Mouse (Mus musculus) gastrocnemius, postnatal 14 days (tissue): ENCODE measurements at regions not wholly inside any gene's neighbourhood (a gene's known extent, or its start where the extent isn't known, plus 50 kb on each side); places are given as distances from the start of the nearest gene placed in this dataset.

Experiments
- DNase-seq: peaks from one replicate; pipeline ENCODE4 v3.0.0; 2021; ENCODE audit warnings: mixed read lengths
- intact Hi-C: fragments of 180-260 bp; cut with DNase I; formaldehyde crosslinking; loops from one replicate; pipeline ENCODE4 v1.15.1; 2025; ENCODE audit warnings: low total_unique reads
- microRNA-seq, 2 experiments: library from miRNA; unstranded; fragments of <30 nt; microRNA quantifications; one replicate each; pipeline ENCODE4 v1.2.0; 2021

DNA sequence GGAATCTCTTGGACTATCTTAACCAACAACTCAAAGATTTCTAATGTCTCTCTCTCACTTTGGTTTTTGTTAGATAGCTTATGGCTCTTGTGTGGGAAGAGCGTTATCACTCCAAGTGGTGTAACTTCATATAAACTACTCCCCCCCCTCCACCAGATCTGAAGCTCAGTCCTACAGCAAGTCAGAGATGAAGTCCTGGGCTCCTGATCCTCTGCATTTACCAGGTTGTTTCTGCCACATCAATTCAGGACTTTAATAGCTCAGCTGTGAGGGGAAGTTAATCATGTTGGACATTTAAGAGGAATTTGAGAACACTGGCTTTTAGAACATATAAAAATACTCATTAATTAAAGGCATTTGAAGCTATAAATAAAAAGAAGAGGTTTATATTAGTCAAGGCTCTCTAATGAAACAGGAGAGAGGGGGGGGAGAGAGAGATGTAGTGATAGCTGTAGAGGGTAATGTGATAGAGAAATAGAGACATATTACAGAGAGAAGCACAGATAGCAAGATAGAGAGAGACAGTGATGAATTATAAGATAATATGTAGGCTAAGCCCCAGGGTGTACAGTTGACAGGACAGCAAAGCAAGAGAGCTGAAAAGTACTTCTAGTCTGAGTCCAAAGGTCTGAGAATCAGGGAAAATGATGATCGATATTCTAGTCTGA is 166.7 kb downstream of the Calcrl start:
- intact Hi-C loops = no loop called here
- DNase-seq = no peak

DNA sequence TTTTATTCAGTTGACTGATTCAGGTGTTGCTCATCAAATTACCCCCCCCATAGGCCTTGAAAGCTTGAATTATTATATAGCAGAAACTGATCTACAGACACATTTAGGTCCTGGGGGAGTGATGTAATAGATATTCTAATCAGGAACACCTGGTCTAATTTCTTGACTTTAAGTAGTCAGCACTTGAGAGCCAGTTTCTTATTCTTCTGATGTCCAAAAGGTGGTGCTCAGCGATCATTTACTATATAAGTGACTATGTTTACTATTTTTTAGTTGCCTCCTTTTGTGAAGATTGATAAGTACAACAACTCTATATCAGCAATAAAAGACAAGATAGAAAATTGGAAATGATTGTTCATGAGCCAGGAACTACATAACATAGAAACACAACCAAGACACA is 166.0 kb downstream of the Calcrl start:
- intact Hi-C loops = no loop called here
- DNase-seq = no peak

DNA sequence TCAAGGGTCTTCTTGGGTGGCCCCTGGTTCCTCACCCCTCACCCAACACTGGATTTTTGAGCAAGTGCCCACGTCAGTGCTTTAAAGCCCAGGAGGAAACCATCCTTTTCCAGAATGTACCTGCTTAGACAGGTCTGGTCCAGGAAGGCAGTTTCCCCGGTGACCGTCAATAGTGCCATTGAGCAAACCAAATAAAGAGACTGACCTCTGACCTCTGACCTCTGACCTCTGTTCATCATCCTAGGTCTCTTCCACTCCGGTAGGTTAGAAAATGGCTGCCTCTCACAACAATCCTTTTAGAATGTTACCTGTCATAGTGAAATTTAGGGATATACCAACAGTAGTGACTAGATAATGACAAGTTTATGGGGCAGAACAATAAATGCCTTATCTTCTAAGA is 164.5 kb downstream of the Calcrl start:
- intact Hi-C loops = no loop called here
- DNase-seq = no peak

DNA sequence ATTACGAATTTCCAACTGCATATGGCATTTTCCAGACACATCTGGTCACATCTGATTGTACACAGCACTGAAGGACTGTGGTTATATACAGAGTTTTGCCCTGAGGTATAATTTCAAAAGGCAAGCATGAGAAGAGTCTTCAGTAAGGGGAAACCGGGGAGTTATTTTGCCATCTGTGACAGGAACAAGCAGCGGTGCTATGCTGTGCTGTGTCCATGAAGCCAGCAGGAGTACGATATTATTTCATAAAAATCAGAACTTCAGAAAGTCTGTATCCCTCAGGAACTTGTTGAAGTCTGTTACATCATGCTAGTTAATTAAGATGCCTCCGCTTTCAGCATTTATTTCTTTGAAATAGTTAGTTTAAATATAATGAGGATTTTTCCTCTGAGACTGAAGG is 163.7 kb downstream of the Calcrl start:
- no peak for DNase-seq
- intact Hi-C loops = no loop called here

DNA sequence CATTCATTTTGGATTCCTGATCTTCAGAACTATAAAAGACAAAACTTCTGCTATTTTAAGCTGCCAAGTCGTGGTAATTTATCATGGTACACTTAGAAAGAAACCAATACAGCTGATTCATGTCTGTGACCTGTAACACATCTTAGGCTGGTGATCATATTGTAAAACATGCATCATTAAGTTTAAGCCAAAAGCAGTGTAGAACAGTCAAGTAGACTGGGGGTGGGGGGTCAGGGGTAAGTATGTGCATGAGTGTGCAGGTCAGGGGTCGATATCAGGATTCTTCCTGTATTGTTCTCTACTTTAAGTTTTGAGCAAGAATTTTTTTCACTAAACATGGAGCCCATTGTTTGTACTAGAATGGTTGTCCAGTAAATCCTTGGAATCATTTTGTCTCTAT is 160.7 kb downstream of the Calcrl start:
- DNase-seq = no peak
- intact Hi-C loops = no loop called here

DNA sequence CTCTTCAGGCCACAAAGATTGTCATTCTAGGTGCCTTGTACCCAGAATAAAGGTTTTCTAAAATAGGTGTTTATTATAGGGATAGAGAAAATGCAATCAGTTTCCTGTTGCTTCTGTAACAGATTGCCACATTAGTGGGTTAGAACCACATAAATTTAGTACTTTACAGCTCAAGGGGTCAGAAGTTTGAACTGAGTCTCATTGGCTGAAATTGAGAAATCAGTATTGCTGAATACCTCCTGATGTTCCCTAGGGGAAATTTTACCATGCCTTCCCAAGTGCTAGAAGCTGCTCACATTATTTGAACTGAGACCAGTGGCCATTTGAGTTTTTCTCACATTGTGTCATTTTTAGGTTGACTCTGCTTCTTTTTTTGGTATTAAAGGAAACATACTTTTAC is 160.2 kb downstream of the Calcrl start:
- intact Hi-C loops = no loop called here
- no peak for DNase-seq

DNA sequence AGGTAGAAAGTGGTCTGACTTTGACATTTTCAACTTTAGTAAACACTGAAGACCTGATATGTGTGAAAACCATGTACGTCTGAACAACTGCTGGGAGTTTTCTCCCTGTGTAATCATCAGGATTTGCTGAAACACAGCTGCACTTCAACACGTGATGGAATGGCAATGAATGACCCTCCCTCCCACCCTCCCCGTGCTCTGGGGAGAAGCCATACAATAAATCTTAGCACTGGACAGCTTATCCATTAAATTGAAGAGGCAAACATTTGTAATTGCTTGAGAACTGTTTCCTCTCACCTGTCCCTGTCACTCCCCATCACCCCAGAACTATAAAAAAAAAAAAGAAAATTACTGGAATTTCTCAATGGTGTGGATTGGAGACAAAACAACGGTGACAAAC is 159.1 kb downstream of the Calcrl start:
- intact Hi-C loops = no loop called here
- DNase-seq = no peak

DNA sequence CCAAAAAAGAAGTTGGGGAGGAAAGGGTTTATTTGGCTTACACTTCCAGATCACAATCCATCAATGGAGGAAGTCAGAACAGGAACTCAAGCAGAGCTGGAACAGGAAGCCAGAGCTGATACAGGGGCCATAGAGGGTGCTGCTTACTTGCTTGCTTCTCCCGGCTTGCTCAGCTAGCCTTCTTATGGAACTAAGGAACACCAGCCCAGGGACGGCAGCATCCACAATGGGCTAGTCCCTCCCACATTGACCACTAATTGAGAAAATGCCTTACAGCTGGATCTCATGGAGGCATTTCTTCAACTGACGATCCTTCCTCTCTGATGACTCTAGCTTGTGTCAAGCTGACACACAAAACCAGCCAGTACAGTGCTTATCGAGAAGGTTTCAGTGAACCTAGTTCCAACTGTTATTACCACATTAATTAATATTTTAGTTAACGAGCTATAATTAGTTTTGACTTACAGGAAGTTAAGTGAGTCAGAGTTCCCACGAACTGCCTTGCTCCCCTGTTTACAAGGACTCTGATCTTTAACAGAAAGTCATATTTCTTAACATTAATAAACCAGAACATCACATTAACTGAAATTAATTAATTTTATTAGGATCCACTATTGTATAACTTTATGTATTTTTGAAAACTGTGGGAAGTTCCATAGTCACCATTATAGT is 158.2 kb downstream of the Calcrl start:
- no peak for DNase-seq
- intact Hi-C loops = no loop called here

DNA sequence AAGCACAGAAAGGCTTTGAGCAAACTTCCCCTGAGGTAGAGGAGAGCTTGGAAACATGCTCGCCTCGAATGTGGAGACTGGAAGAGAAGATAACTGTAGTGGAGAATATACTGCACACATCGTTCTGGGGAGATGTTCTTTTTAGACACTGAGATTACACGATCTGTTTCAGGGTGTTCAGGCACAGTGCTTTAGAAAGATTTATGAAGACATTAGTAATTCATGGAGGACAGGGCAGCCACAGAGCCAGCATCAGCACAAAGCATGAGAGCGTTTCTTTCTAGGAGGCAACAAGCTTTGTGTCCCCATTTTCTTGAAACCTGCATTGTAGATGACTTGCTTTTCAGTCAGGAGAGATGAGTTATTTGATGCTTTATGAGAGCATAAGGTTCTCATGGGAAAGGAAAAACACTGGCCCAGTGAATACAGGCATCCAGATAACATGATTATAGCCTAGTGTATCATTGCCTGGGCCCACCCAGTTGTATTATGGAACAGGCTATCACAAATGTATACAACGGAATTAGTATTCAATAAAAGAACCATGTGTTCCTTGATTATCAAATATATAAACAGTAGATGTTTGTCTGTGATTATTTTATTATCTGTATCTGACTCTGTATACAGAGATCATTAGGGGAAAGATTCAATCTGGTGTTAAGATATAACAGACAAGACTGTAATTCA is 151.0 kb downstream of the Calcrl start:
- intact Hi-C loops = no loop called here
- no peak for DNase-seq

DNA sequence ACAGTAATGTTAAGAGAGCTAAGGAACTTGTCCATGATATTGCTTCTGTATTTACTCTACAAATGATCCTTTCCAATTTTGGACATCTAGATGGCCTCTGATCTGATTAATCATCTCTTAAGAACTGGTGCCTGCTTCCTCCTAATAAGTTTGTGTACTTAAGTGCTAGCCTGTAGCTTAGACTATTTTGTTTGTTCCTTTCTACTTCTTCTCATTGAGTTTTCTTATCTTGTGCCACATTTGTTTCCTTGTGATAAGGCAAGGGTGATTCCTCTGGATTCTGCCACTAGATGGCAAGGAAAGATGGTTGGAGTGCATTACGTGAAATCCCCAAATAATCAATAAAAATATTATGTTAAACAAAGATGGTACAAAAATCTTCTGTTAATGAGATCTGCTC is 148.0 kb downstream of the Calcrl start:
- DNase-seq = no peak
- intact Hi-C loops = no loop called here

Small RNA genes lying in the stretch of these regions (microRNA-seq; reads per million reads assigned to microRNA genes)
- gene Gm25972 = 0 reads per million in 2 experiments
